Mouse (Mus musculus) stomach, embryonic 14.5 days (tissue): ENCODE results near the gene Sds. TPM values are rescaled to one million over a fixed set of nuclear protein-coding genes. Genes with fewer than 3 reads are reported as not detected.
A peak's percentile ranks its signal among the peaks of the same experiment; 100 is the strongest.

Experiments
- ATAC-seq: fragments of 200-750 bp; cut with Nextera tagmentation; 2 replicates; pipeline ENCODE4 v1.8.0; 2017; ENCODE audit warnings: low read depth, moderate TSS enrichment; ENCODE audit not compliant: insufficient number of reproducible peaks, insufficient read depth, low FRiP score
- H3K27ac ChIP-seq: fragments of 300-500 bp; sonication (generic); 2 replicates; pipeline ENCODE4 v1.5.1; 2014; ENCODE audit warnings: mild to moderate bottlenecking, low read length, moderate library complexity, mixed read lengths
- H3K27me3 ChIP-seq: fragments of 300-500 bp; sonication (generic); 2 replicates; pipeline ENCODE4 v1.6.1; 2014; ENCODE audit warnings: low read length, control low read depth, mixed read lengths; ENCODE audit not compliant: control insufficient read depth, insufficient read depth
- H3K36me3 ChIP-seq: fragments of 300-500 bp; sonication (generic); 2 replicates; pipeline ENCODE4 v1.6.1; 2014; ENCODE audit warnings: mild to moderate bottlenecking, control low read depth, low read length, moderate library complexity, mixed read lengths; ENCODE audit not compliant: control insufficient read depth, insufficient read depth
- H3K4me1 ChIP-seq: fragments of 300-500 bp; sonication (generic); 2 replicates; pipeline ENCODE4 v1.6.1; 2014; ENCODE audit warnings: low read length, control low read depth, mixed read lengths; ENCODE audit not compliant: control insufficient read depth, insufficient read depth
- H3K4me2 ChIP-seq: fragments of 300-500 bp; sonication (generic); replicated peaks from 2 replicates; pipeline ENCODE4 v1.6.1; 2014; ENCODE audit warnings: low read depth, low read length, control low read depth
- H3K4me3 ChIP-seq: fragments of 300-500 bp; sonication (generic); 2 replicates; pipeline ENCODE4 v1.5.1; 2014; ENCODE audit warnings: low read depth, low read length, control low read depth
- H3K9ac ChIP-seq: fragments of 300-500 bp; sonication (generic); replicated peaks from 2 replicates; pipeline ENCODE4 v1.6.1; 2014; ENCODE audit warnings: low read depth, mild to moderate bottlenecking, control low read depth, low read length, moderate library complexity, mixed read lengths
- H3K9me3 ChIP-seq: fragments of 300-500 bp; sonication (generic); 2 replicates; pipeline ENCODE4 v1.6.1; 2016; ENCODE audit warnings: low read depth, low read length, control low read depth; ENCODE audit not compliant: control insufficient read depth
- WGBS: fragments of 180-500 bp; shearing (Covaris S2); extraction: QIAGEN DNeasy Blood & Tissue Kit; methylation state at CpG from one replicate; pipeline ENCODE4 v1.1.7; 2014; 5-methylcytosine and 5-hydroxymethylcytosine counted together
- polyA plus RNA-seq: library from polyadenylated mRNA; unstranded; fragments of >200 nt; fragmentation: Nextera tagmentation; extraction: Ambion mirVana; gene quantifications from 2 replicates; pipeline ENCODE4 v1.2.1, GENCODE M21; 2014

Gene Sds
- polyA plus RNA-seq, 1 experiment from 2014 or later = not detected

- H3K27me3 ChIP-seq = no peaks in the 10 kb centered on the region
- no peak overlapping the region for H3K4me2 ChIP-seq
- H3K9me3 ChIP-seq = no peaks in the 10 kb centered on the region
- peaks cover 22% of the 10 kb centered on the region for H3K4me1 ChIP-seq
- WGBS = 61% methylated on average over 9 of the region's 9 CpGs
- 0 out of 2 replicates have a peak overlapping the region, but pooled peaks have one; percentile 10 for H3K27ac ChIP-seq
- H3K9ac ChIP-seq = no peak overlapping the region
- ATAC-seq = no peak
- H3K4me3 ChIP-seq = no peak overlapping the region
- H3K36me3 ChIP-seq = no peaks in the 10 kb centered on the region
Measured at GRCm38 (mm10) chr5:120517552-120517951, 41.2 kb downstream of the Sds start.

DNA sequence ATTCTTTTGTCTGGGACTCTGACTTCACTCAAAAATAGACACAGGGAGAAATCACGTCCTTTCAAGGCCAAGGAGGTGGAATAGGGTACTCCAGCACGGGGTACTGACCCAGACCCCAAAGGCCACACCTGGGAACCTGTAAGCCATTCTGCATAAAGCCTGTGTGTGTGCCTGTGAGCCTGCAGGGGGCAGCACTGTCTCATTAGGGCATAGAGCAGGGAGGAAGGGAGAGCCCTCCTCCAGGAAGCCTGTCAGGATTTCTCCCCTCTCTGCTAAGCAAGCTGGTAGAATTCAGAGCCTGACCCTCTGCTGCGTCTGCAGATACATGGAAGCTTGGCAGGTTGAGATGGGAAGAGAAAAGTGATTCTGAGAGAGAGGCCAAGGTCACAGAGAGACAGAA lies 46.3 kb downstream of the Sds start:
- H3K27ac ChIP-seq = no peak overlapping the region
- 72% methylated on average over 3 of the region's 3 CpGs for WGBS
- no peaks in the 10 kb centered on the region for H3K27me3 ChIP-seq
- H3K4me2 ChIP-seq = no peak overlapping the region
- no peak overlapping the region for H3K9ac ChIP-seq
- H3K4me1 ChIP-seq = no peaks in the 10 kb centered on the region
- H3K4me3 ChIP-seq = no peak overlapping the region
- H3K36me3 ChIP-seq = no peaks in the 10 kb centered on the region; the same call in 1 of the 2 replicates
- no peaks in the 10 kb centered on the region for H3K9me3 ChIP-seq
- ATAC-seq = no peak

DNA sequence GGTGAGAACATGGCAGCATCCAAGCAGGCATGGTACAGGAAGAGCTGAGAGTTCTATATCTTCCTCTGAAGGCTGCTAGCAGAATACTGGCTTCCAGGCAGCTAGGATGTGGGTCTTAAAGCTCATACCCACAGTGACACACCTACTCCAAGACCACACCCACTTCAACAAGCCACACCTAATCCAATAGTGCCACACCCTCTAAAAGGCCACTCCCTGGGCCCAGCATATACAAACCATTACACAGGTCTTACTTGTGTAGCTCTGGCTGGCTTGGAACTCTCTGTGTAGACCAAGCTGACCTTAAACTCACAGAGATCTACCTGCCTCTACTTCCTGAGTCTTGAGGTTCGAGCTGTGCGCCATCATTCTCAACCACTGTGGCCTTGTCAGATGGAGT lies 48.4 kb downstream of the Sds start:
- Histone ChIP-seq H3K36me3 (no peaks in the 10 kb centered on the region; the same call in 1 of the 2 replicates), H3K27me3 (no peaks in the 10 kb centered on the region), H3K9me3 (no peaks in the 10 kb centered on the region), H3K27ac (no peak overlapping the region), H3K9ac (no peak overlapping the region), H3K4me3 (no peak overlapping the region), H3K4me2 (no peak overlapping the region), H3K4me1 (no peaks in the 10 kb centered on the region)
- WGBS = 96% methylated on average over 2 of the region's 2 CpGs
- ATAC-seq = no peak

DNA sequence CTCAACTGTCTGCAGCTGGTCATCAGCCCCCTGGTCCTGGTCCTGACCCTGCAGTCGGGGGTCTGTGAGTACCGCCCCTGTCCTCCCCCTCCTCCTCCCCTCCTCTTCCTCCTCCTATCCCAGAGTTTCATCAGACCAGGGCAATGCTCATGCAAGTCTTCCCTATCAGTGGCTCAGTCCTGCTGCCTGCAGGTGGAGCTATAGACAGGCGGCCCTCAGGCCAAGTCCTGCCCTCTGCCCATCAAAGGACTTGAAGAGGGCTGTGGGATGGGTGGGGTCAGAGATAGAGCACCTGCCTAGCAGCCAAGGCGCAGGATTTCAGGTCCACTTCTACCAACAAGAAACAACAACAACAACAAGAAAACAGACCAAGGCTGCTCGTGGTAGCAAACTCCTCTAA lies 49.4 kb downstream of the Sds start:
- H3K36me3 ChIP-seq = no peaks in the 10 kb centered on the region; the same call in 1 of the 2 replicates
- H3K4me2 ChIP-seq = no peak overlapping the region
- H3K9ac ChIP-seq = no peak overlapping the region
- 27% methylated on average over 5 of the region's 5 CpGs for WGBS
- no peaks in the 10 kb centered on the region for H3K9me3 ChIP-seq
- H3K27ac ChIP-seq = no peak overlapping the region
- ATAC-seq = no peak
- no peak overlapping the region for H3K4me3 ChIP-seq
- no peaks in the 10 kb centered on the region for H3K27me3 ChIP-seq
- H3K4me1 ChIP-seq = no peaks in the 10 kb centered on the region

DNA sequence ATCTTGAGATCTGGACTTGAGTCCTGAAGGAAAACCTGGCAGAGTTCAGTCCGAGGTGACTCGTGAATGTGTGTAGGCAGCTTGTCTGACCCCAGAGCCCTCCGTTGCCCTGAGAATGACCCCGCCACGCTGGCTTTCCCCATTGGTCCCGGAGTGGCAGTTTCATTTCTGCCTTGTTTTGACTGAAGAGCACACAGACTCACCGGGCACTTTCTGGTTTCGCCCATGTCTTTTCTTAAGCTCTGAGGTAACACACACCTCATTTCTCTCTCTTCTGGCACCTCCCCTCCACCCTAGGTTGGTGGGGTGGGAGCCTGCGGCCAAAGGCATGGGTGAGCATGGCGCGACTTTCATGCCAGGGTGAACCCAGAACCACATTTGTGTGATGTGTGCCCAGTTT lies 50.0 kb downstream of the Sds start:
- H3K36me3 ChIP-seq = no peaks in the 10 kb centered on the region; the same call in 1 of the 2 replicates

DNA sequence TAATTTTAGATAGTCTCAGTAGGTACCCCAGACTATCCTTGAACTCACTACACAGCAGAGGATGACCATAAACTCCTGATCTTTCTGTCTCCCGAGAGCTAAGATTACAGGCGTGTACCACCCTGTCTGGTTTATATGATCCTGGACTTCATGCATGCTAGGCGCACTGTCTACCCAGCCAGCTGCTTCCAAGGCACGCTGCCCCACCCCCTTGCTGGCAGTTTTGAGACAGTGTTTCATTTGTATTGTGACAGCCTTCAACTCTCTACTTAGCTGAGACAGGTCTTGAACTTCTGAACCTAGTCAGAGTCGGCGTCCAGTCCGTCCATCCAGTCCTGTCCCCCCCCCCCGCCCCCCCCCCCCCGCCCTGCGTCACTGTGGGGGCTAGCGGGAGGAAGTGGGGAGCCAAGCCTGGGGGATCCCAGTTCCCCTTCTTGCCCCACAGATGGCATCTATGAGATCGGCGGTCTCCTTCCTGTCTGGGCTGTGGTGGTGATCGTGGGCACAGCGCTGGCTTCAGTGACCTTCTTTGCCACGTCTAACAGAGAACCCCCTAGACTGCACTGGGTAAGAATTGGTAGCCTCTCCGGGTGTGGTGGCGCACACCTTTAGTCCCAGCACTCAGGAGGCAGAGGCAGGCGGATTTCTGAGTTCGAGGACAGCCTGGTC lies 51.1 kb downstream of the Sds start:
- no peak overlapping the region for H3K27ac ChIP-seq
- H3K4me2 ChIP-seq = no peak overlapping the region
- H3K27me3 ChIP-seq = no peaks in the 10 kb centered on the region
- 79% methylated on average over 17 of the region's 20 CpGs for WGBS
- no peak overlapping the region for H3K9ac ChIP-seq
- no peak for ATAC-seq
- H3K4me3 ChIP-seq = no peak overlapping the region
- H3K4me1 ChIP-seq = no peaks in the 10 kb centered on the region
- no peaks in the 10 kb centered on the region for H3K9me3 ChIP-seq
- H3K36me3 ChIP-seq = no peaks in the 10 kb centered on the region; the same call in 1 of the 2 replicates

More for the DNA sequence above, 50.0 kb downstream of the Sds start:
- H3K27me3 ChIP-seq = no peaks in the 10 kb centered on the region
- H3K9ac ChIP-seq = no peak overlapping the region
- no peak overlapping the region for H3K27ac ChIP-seq
- 50% methylated on average over 11 of the region's 11 CpGs for WGBS
- H3K4me2 ChIP-seq = no peak overlapping the region
- H3K4me3 ChIP-seq = no peak overlapping the region
- no peak for ATAC-seq
- no peaks in the 10 kb centered on the region for H3K4me1 ChIP-seq
- no peaks in the 10 kb centered on the region for H3K9me3 ChIP-seq

DNA sequence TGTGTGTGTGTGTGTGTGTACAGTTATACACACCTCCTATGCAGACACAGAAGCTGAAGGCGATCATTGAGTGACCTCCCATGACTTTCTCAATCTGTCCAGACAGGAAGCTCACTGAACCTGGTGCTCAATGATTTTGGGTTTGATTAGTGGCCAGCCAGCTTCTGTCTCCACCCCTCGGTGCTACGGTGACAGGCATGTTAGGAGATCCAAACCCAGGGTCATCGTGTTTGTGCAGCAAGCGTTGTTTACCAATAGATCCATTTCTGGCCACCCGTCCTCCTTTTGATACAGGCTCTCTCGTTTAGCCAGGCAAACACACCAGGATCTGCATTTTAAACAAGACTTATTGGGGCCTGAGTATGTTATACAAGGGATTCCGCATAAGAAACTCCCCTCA lies 55.3 kb downstream of the Sds start:
- ATAC-seq = no peak
- Histone ChIP-seq H3K9me3 (no peaks in the 10 kb centered on the region), H3K4me2 (no peak overlapping the region), H3K36me3 (no peaks in the 10 kb centered on the region; the same call in 1 of the 2 replicates), H3K27ac (no peak overlapping the region), H3K4me1 (0 out of 2 replicates have a peak, but pooled peaks cover 5% of the 10 kb centered on the region), H3K4me3 (no peak overlapping the region), H3K9ac (no peak overlapping the region), H3K27me3 (no peaks in the 10 kb centered on the region)
- 81% methylated on average over 8 of the region's 8 CpGs for WGBS
